Mouse (Mus musculus): Measurements from ENCODE around the gene Olfr1226.
"Not testable (repeated sequence)": the region's sequence is repeated elsewhere in the genome, so short reads cannot be mapped to it uniquely, and the experiment has no call there.

The Olfr1226 gene

DNA sequence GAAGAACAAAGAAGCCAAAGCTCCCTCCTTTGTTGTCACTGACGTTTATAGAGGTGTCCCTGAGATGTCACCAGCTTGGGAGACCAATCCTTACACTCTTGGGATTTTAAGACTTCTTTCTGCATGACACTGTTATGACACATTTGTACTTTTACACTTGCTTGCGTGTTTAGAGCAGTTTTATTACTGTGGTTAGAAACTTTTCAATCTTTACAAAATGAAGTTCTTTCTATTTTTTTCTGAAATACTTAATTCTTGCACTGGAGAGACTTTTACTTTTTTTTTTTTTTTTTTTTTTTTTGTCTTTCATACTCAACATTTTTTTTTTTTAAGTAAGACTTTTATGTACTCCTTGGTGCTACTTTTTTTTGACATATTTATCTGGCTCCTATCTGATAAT is at the start of gene Olfr1226:
Gene Olfr1226, minus strand, starts transcription at position 101 of the 400 bp plus-strand sequence.
- no peak for DNase-seq (ENCODE audit: low spot score in 2 of 2)

DNA sequence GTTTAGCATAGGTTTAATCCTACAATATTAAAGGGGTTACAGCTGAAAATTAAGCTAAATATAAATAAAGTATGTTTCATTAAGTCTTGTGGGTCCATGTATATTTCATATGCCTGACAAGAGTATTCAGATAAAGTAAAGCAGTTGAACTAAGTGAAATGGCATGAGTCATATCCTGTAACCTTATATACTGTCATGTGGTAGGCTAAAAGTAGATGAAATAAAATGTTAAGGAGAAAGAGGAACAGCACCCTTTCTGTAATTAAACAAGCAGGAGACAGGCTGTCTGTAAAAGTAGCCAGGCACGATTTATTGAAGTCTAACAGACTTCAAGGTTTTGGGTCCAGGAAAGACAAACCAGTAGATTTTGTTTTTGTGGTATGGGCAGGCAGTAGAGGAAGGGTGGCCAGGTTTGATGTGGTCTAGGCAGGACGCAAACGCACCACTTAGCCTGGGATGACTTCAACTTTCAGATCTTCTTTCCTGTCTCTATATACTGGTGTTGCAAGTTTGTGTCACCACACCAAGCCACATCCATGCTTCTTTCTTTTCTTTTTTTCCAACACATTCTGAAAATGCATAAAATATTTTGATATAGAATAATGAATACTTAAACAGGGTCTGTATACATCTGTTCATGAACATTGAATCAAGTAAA is 3.4 kb downstream of the Olfr1226 start:
- no peak for DNase-seq (ENCODE audit: low spot score in 2 of 2)

DNA sequence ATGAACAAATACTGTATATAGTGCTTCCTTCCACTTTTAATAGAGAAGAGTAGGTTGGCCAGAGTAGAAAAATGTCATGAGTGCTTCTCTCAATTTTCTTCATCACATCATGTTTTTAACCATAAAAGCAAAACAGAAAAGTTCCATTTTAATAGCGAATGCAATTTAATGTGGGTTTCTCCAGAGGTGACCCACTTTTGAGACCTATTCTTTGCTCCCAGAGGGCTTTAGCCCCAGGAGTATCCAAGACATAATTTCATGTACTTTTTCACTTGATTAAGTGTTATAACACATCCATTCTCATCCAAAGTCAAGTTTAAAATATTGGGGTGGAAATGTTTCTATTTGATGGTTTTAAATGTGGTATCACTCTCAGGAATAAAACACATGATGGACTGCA is 25.3 kb downstream of the Olfr1226 start, which contains the start of gene Olfr1225:
Gene Olfr1225, minus strand, starts transcription at position 101 of the 400 bp plus-strand sequence.
- no peak for DNase-seq (ENCODE audit: low spot score in 2 of 2)

DNA sequence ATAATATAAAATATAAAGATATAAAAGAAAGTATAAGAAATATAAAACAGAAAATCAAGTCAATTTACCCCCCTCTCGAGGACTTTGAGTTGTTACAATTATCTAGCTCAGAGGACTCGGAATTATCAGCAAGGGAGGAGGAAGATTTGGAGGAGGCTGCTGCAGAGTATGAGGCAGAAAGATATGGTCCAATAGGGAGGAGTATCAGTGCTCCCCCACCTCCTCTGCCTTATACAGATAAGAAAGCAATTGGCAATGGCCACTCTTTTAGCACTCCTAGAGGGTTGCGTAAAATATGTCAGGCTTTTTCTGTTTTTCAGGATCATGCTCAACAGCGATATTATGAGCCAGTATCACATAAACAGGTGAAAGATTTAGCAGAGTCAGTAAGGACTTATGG is 35.1 kb downstream of the Olfr1226 start:
- DNase-seq (ENCODE audit: low spot score in 2 of 2): not testable (repeated sequence)

DNA sequence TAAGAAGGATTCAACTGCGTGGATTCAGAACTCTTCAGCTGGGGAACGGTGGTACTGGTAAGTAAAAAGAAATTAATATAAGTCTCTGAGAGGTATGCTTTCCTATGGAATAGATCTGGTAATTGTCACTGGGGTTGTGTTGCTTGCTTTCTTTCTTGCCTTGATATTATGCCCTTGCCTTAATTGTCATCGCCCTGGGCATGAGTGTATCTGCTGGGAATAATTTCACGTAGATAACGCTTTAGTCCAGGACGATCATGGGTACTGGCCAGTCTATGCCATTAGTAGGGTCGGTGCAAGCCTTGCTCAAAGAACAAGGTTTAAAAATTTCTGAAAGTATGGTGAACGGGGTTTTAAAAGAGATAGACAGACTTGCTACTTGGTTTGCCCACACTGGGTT is 35.9 kb downstream of the Olfr1226 start, which contains the start of gene Olfr1224-ps1:
Gene Olfr1224-ps1, minus strand, starts transcription at position 101 of the 400 bp plus-strand sequence.
- DNase-seq (ENCODE audit: low spot score in 2 of 2): not testable (repeated sequence)

DNA sequence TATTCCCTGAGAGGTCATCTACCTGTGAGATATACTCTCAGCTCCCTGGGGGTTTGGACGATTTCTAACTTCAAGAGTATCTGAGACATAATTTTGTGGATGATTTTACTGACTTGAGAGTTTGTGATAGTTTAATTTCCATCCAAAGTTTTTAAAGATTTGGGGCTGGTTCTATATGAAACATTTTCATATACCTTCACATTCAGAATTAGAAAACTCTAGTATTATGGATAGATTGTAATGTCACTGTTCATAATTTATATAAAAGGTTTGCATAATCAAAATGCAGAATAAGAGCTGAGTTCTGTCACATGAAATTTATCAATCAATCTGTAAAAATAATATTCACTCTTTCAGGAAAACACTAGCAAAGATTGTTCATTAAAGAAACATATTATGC is 48.4 kb downstream of the Olfr1226 start, which contains the start of gene Olfr1223:
Gene Olfr1223, minus strand, starts transcription at position 101 of the 400 bp plus-strand sequence.
- no peak for DNase-seq (ENCODE audit: low spot score in 2 of 2)

All from spleen, postnatal 14 days (tissue).